In genomic region chr8:111787683-111788082, GRCm38 (mm10) we compare ENCODE assay signal across 10 mouse cellular contexts. TPM values are rescaled to one million over a fixed set of nuclear protein-coding genes. Genes with fewer than 3 reads are reported as not detected.
DNase-seq lines count a peak whose midpoint lies in the region; ATAC-seq and TF ChIP-seq lines count a peak whose summit lies in the region.
"Had no signal": no experiment of that assay in that cellular context is flagged by ENCODE, and none has a peak within 500 bp of the region (broad histone marks: within the 10 kb centered on the region; RNA-seq: fewer than 3 reads in every experiment).

No protein-coding gene starts in this region.

- H3K4me1 ChIP-seq in hindbrain, embryonic 12.5 days = peaks cover 37% of the 10 kb centered on the region
- peaks cover 41% of the 10 kb centered on the region for H3K4me1 ChIP-seq in neural tube, embryonic 15.5 days
- H3K4me1 ChIP-seq in liver, postnatal 0 days (ENCODE audit: insufficient read depth) = 0 out of 2 replicates have a peak, but pooled peaks cover 2% of the 10 kb centered on the region

- H3K36me3 ChIP-seq in hindbrain, embryonic 12.5 days = no peaks in the 10 kb centered on the region
- H3K36me3 ChIP-seq in neural tube, embryonic 15.5 days = no peaks in the 10 kb centered on the region
- H3K36me3 ChIP-seq in liver, postnatal 0 days (replicated peaks; ENCODE audit: insufficient read depth, low read length) = no peaks in the 10 kb centered on the region

- DNase-seq in cerebellum, postnatal 10 days = peak; percentile 44 to 53
- DNase-seq in cerebellum, adult 11-12 months = no peak
- DNase-seq in left cerebral cortex, postnatal 4 days = peak; percentile 21
- no peak for DNase-seq in left cerebral cortex, adult 18-20 months (ENCODE audit: low spot score in 2 of 2)
- no peak for DNase-seq in frontal cortex, postnatal 25 days (ENCODE audit: low spot score in 2 of 2)
- DNase-seq in liver, postnatal 0 days = no peak
- DNase-seq: gastrocnemius, postnatal 14 days; lung, adult 18-20 months had no signal

- 24% methylated on average over 4 of the region's 4 CpGs for WGBS in hindbrain, embryonic 12.5 days
- 19% methylated on average over 4 of the region's 4 CpGs for WGBS in neural tube, embryonic 15.5 days
- 77% methylated on average over 4 of the region's 4 CpGs for WGBS in liver, postnatal 0 days (ENCODE audit: insufficient replicate concordance)

- TF ChIP-seq EP300 in liver, postnatal 0 days (IDR thresholded peaks at IDR 0.05; ENCODE audit: low read depth) = no peak

- H3K9me3 ChIP-seq in hindbrain, embryonic 12.5 days (replicated peaks) = no peaks in the 10 kb centered on the region
- no peaks in the 10 kb centered on the region for H3K9me3 ChIP-seq in neural tube, embryonic 15.5 days (replicated peaks)
- H3K9me3 ChIP-seq in liver, postnatal 0 days (ENCODE audit: low read length) = no peaks in the 10 kb centered on the region

- peak; percentile 62 for ATAC-seq in hindbrain, embryonic 12.5 days (ENCODE audit: low FRiP score)
- ATAC-seq in neural tube, embryonic 15.5 days (ENCODE audit: low FRiP score) = peak; percentile 74
- no peak for ATAC-seq in liver, postnatal 0 days

- peak overlapping the region; percentile 86 for H3K27ac ChIP-seq in hindbrain, embryonic 12.5 days
- peak overlapping the region; percentile 77 for H3K27ac ChIP-seq in neural tube, embryonic 15.5 days (replicated peaks)
- no peak overlapping the region for H3K27ac ChIP-seq in liver, postnatal 0 days (ENCODE audit: low read depth)

- H3K4me3 ChIP-seq in hindbrain, embryonic 12.5 days = no peak overlapping the region
- no peak overlapping the region for H3K4me3 ChIP-seq in neural tube, embryonic 15.5 days (replicated peaks)
- H3K4me3 ChIP-seq in liver, postnatal 0 days (ENCODE audit: low read depth, low read length) = no peak overlapping the region

- TF ChIP-seq CTCF in liver, postnatal 0 days (IDR thresholded peaks at IDR 0.05; ENCODE audit: low read depth) = no peak

- H3K27me3 ChIP-seq in hindbrain, embryonic 12.5 days = no peaks in the 10 kb centered on the region
- H3K27me3 ChIP-seq in neural tube, embryonic 15.5 days (replicated peaks) = no peaks in the 10 kb centered on the region
- no peaks in the 10 kb centered on the region for H3K27me3 ChIP-seq in liver, postnatal 0 days (ENCODE audit: insufficient read depth, low read length)

- no peak overlapping the region for H3K9ac ChIP-seq in hindbrain, embryonic 12.5 days
- H3K9ac ChIP-seq in neural tube, embryonic 15.5 days (replicated peaks) = no peak overlapping the region
- H3K9ac ChIP-seq in liver, postnatal 0 days (replicated peaks) = no peak overlapping the region

- H3K4me2 ChIP-seq in hindbrain, embryonic 12.5 days (replicated peaks) = peak overlapping the region; percentile 39
- H3K4me2 ChIP-seq in neural tube, embryonic 15.5 days = peak overlapping the region; percentile 26
- H3K4me2 ChIP-seq in liver, postnatal 0 days (ENCODE audit: low read depth, low read length) = no peak overlapping the region

- intact Hi-C loops in left cerebral cortex, postnatal 4 days (cut with DNase I) = no loop called here

RNA-seq across cellular contexts. Expression of gene Bcar1, which starts 44.1 kb away (rescaled TPM):
- 10 to 100 TPM; 58.2 to 59.7 TPM for total RNA-seq in left cerebral cortex, postnatal 4 days (2021)
- 10 to 100 TPM; 51.1 to 51.3 TPM for total RNA-seq in left cerebral cortex, adult 18-20 months (2021)
- 50.7 and 56.5 TPM in 2 replicates for polyA plus RNA-seq in hindbrain, embryonic 12.5 days (2016; fragmentation: Nextera tagmentation; extraction: Ambion mirVana)
- 41.5 and 42.8 TPM in 2 replicates for polyA plus RNA-seq in neural tube, embryonic 15.5 days (2015; fragmentation: Nextera tagmentation; extraction: Ambion mirVana)
- 9.9 and 11.6 TPM in 2 replicates for polyA plus RNA-seq in liver, postnatal 0 days (2015; fragmentation: Nextera tagmentation; extraction: Ambion mirVana)

Comparison
In these comparisons a context has a peak if more than half of its experiments do, and no peak if none do; other contexts are left out.
1. DNase-seq: peak in cerebellum, postnatal 10 days (2 of 2) and left cerebral cortex, postnatal 4 days (single experiment); none in cerebellum, adult 11-12 months (single experiment), left cerebral cortex, adult 18-20 months (0 of 2), frontal cortex, postnatal 25 days (0 of 2) and liver, postnatal 0 days (single experiment).